Mouse (Mus musculus) lung, postnatal 0 days (tissue): ENCODE data around the gene Mto1.

Source experiments
- CTCF ChIP-seq: IDR thresholded peaks from 2 replicates; pipeline ENCODE4 v1.5.1; 2016; ENCODE audit warnings: antibody characterized with exemption, mild to moderate bottlenecking
- EP300 ChIP-seq: IDR thresholded peaks from 2 replicates; pipeline ENCODE4 v1.6.1; 2016; ENCODE audit warnings: antibody characterized with exemption, mild to moderate bottlenecking, control low read depth

DNA sequence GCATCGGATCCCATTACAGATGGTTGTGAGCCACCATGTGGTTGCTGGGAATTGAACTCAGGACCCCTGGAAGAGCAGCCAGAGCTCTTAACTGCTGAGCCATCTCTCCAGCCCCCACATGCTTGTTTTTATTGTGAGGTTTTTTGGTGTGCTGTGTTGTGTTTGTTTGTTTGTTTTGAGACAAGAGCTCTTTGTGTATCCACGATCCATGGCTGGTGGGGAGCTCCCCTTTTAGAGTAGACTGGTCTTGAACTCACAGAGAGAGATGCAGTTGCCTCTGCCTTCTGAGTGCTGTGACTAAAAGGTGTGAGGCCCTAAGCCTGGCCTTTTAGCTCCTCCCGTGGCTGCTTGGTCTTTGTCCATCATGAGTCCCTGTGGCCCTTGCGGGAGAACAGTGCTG is 56.1 kb downstream of the Mto1 start:
- TF ChIP-seq CTCF (no peak), EP300 (no peak)
